Mouse (Mus musculus) MN1 (cell line): ENCODE measurements around the gene Ncam2.

Experiments used
- DNase-seq: peaks from one replicate; pipeline ENCODE4 v3.0.0-alpha.2; 2016; ENCODE audit warnings: low spot score

The Ncam2 gene

GRCm38 (mm10) chr16:81651550-81651949, 451.1 kb downstream of the Ncam2 start:
- DNase-seq, result no peak

- DNase-seq, result no peak
Observed at GRCm38 (mm10) chr16:81656550-81656949, 456.1 kb downstream of the Ncam2 start.

- no peak for DNase-seq
Observed at GRCm38 (mm10) chr16:81673866-81674265, 473.4 kb downstream of the Ncam2 start.

- no peak for DNase-seq
Observed at GRCm38 (mm10) chr16:81675546-81675945, 475.0 kb downstream of the Ncam2 start.
